Mouse (Mus musculus) Patski (cell line): Measurements from ENCODE around the gene Lrrc4c. TPM values are rescaled to one million over a fixed set of nuclear protein-coding genes. Genes with fewer than 3 reads are reported as not detected.

Experiments used
- ATAC-seq: fragments of 100-300 bp; one replicate; pipeline ENCODE4 v1.8.0; 2021
- CTCF ChIA-PET: fragments of 350-600 bp; sonication (Branson Sonifier 250); formaldehyde crosslinking; loops from one replicate; lab custom pipeline; 2022; ENCODE audit warnings: inconsistent platforms; lab: Charles Lee
- POLR2A ChIA-PET: fragments of 350-600 bp; sonication (Branson Sonifier 250); formaldehyde crosslinking; loops from one replicate; lab custom pipeline; 2022; ENCODE audit warnings: antibody characterized with exemption, inconsistent platforms; lab: Charles Lee
- DNase-seq: peaks from one replicate; pipeline ENCODE4 v3.0.0-alpha.2; 2011; ENCODE audit warnings: low read depth, low spot score
- H3K27me3 ChIP-seq: fragments of 371-371 bp; one replicate; pipeline ENCODE4 v1.5.1; 2021
- CTCF ChIP-seq: fragments of 100-300 bp; IDR thresholded peaks from one replicate; pipeline ENCODE4 v1.5.1; 2021
- in situ Hi-C: fragments of 300-500 bp; cut with MboI; formaldehyde crosslinking; loops from 3 replicates; pipeline ENCODE4 v1.11.1; 2018; ENCODE audit warnings: low pct_unique_long_range_greater_than_20kb, mixed read lengths
- polyA plus RNA-seq: library from polyadenylated mRNA; unstranded; gene quantifications from one replicate; pipeline ENCODE4 v1.2.3, GENCODE M21; 2021

The Lrrc4c gene
- polyA plus RNA-seq, 1 experiment from 2014 or later = not detected

DNA sequence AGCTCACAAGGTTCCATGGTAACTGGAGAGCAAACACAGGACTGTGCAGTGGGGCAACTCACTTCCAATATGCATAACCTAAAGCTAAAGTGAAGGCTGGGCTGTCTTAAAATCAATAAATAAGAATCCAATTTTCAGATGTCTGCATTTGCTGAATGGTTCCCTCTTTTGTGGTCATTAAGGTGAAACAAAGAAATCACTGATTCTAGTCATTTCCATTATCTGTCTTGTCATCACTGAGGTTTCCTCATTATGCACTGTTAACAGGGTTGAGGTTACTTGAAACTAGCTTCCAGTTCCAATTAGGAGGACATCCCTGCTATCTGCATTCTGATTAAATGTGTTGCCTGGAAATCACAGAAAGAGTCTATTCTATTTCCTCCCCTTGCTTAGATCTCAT, 1291.5 kb downstream of the Lrrc4c start:
- ChIA-PET CTCF (no interaction called here), POLR2A (no interaction called here)
- ATAC-seq = no peak
- in situ Hi-C loops = no loop called here
- DNase-seq = no peak
- no peaks in the 10 kb centered on the region for H3K27me3 ChIP-seq
- no peak for TF ChIP-seq CTCF

DNA sequence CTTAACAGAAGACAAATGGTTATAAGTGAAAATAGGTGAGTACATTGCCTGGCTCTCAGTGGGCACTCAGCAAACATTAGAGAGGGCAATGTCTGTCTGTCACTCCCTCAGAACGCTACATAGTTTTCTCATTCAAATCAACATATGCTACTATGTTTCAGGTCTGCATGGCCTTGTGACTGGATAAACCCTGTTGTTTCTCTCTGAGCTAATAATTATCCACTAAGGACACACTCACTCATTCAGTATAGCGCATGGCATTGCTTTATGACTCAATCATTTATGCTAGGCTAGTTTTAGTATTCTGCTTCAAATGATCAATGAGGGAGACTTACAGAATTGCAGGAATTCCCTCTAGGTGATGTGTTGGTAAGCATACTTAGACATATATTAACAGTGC, 1292.6 kb downstream of the Lrrc4c start:
- in situ Hi-C loops = no loop called here
- ChIA-PET POLR2A (no interaction called here), CTCF (no interaction called here)
- ATAC-seq (no peak), DNase-seq (no peak)
- TF ChIP-seq CTCF = no peak
- no peaks in the 10 kb centered on the region for H3K27me3 ChIP-seq

DNA sequence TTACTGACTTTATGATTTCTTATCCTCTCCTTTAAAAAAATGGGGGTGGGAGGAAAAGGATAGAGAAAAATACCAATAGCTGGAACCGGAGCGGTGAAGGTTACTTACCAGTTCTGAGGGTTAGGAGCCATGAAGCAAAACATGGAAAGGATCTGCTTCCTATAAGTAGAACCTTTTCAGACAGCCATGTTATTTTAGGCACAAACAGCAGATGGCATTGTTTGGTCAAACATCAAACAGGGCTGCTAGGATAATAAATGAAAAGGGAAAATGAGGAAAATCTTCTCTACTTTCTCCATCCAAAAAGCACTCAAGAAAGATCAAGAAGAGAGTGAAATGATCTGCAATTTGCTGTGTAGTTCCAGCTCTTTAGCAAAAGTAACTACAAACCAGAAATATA, 1296.8 kb downstream of the Lrrc4c start:
- in situ Hi-C loops = no loop called here
- no peak for TF ChIP-seq CTCF
- H3K27me3 ChIP-seq = no peaks in the 10 kb centered on the region
- ATAC-seq (no peak), DNase-seq (no peak)
- ChIA-PET POLR2A (no interaction called here), CTCF (no interaction called here)

DNA sequence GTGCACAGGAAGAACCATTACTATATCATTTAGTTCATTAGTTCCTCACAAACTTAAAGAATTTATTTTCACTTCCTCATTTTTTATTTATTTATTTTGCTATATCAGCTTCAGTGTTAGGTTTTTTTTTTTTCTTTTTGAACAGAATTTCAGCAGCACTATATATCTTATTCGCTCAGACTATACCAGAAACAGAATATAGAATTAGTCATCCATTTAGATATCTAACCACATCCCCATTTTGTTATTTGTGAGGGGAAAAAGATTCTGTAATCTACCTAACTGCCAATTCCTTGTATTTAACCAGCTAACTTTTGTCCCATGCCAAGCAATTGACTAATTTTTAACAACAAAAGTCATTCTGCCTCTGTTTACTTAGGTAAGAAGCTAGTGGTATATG, 1300.6 kb downstream of the Lrrc4c start:
- DNase-seq = no peak
- in situ Hi-C loops = no loop called here
- no peak for ATAC-seq
- CTCF ChIA-PET = no interaction called here
- POLR2A ChIA-PET = no interaction called here
- no peak for TF ChIP-seq CTCF
- no peaks in the 10 kb centered on the region for H3K27me3 ChIP-seq

DNA sequence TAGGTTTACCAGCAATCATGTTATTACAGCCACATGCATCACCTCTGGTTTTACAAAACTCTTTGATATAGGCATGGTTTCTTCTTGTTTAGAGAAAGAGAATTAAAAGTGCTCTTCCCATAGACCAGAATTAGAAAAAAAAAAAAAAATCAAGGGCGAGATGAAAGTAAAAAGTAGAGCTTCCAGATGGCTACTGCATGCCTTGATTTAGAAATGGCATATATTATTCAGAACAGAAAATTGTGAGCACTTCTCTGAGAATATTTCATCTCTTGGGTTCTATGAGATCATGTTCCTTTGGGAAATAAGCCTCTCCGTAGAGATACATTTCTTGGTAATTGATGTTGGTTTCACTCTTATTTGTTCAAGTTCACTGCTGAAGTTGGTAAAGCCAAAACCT, 1322.0 kb downstream of the Lrrc4c start:
- no peaks in the 10 kb centered on the region for H3K27me3 ChIP-seq
- POLR2A ChIA-PET = no interaction called here
- ATAC-seq = no peak
- DNase-seq = no peak
- in situ Hi-C loops = no loop called here
- TF ChIP-seq CTCF = no peak
- CTCF ChIA-PET = no interaction called here

DNA sequence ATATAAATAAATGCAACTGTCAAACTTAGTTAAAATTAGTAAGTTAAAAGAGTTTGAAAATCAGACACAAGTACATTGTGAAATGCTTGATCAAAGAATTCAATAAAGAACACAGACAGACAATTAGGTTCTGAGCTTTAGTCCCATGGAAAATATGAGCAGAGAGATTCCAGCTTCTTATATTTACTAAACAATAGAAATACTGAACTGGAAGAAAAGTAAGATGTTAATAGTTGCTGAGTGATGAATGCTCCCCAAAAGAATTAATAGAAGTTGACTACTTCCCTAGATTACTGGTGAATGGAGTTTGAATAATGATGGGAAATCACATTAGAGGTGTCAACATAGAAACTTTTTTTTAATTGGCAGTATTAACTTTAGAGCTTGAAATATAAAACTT, 1323.7 kb downstream of the Lrrc4c start:
- in situ Hi-C loops = no loop called here
- POLR2A ChIA-PET = no interaction called here
- H3K27me3 ChIP-seq = no peaks in the 10 kb centered on the region
- DNase-seq (no peak), ATAC-seq (no peak)
- CTCF ChIA-PET = no interaction called here
- TF ChIP-seq CTCF = no peak

DNA sequence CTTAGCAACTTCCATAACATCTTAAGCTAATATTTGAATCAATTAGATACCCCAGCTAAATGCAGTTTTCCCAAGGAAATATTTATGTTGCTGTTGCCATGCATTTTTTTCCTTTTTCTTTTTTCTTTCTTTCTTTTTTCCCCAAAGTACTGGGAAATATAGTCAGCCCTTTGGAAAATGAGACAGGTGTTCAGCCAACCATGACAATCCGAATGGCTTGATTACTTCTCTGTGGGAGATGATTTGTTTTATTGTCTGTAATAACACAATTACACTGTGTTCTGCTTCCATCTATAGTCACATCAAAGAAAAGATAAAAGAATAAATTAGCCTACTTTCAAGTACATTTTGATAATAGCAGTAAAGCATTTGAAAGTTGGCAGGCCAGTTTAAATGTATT, 1334.7 kb downstream of the Lrrc4c start:
- no peak for TF ChIP-seq CTCF
- no peaks in the 10 kb centered on the region for H3K27me3 ChIP-seq
- ChIA-PET POLR2A (no interaction called here), CTCF (no interaction called here)
- DNase-seq (no peak), ATAC-seq (no peak)
- in situ Hi-C loops = no loop called here
